Mouse (Mus musculus) lung, embryonic 16.5 days (tissue): ENCODE measurements around the gene Btbd9. TPM values are rescaled to one million over a fixed set of nuclear protein-coding genes. Genes with fewer than 3 reads are reported as not detected.

Experiments used
- polyA plus RNA-seq: library from polyadenylated mRNA; unstranded; fragments of >200 nt; fragmentation: Nextera tagmentation; extraction: Ambion mirVana; gene quantifications from 2 replicates; pipeline ENCODE4 v1.2.1, GENCODE M21; 2015

Gene Btbd9
- polyA plus RNA-seq, 1 experiment from 2014 or later, result 55.8 TPM

Other genes with a start within 250 kb of the Btbd9 start
- gene Dnah8, start 47.9 kb upstream of the Btbd9 start, polyA plus RNA-seq, result 8.8 and 9.2 TPM in 2 replicates
- gene Glo1, start 50.4 kb upstream of the Btbd9 start, polyA plus RNA-seq, result 215 and 221 TPM in 2 replicates